Mouse (Mus musculus) heart, postnatal 0 days (tissue): Measurements from ENCODE around the gene Fstl4. TPM values are rescaled to one million over a fixed set of nuclear protein-coding genes. Genes with fewer than 3 reads are reported as not detected.

ENCODE experiments used
- ATAC-seq: fragments of 200-750 bp; cut with Nextera tagmentation; 2 replicates; pipeline ENCODE4 v1.8.0; 2017; ENCODE audit warnings: low read depth, moderate number of reproducible peaks, moderate library complexity; ENCODE audit not compliant: insufficient read depth
- DNase-seq: peaks from one replicate; pipeline ENCODE4 v3.0.0-alpha.2; 2016; ENCODE audit warnings: low spot score
- H3K27ac ChIP-seq: fragments of 300-500 bp; sonication (generic); 2 replicates; pipeline ENCODE4 v1.5.1; 2014; ENCODE audit warnings: low read depth, mild to moderate bottlenecking
- H3K27me3 ChIP-seq: fragments of 300-500 bp; sonication (generic); 2 replicates; pipeline ENCODE4 v1.6.1; 2014; ENCODE audit warnings: low read length, mixed read lengths; ENCODE audit not compliant: control insufficient read depth, insufficient read depth
- H3K36me3 ChIP-seq: fragments of 300-500 bp; sonication (generic); replicated peaks from 2 replicates; pipeline ENCODE4 v1.6.1; 2014; ENCODE audit warnings: low read length, mixed read lengths; ENCODE audit not compliant: control insufficient read depth, insufficient read depth
- H3K4me1 ChIP-seq: fragments of 300-500 bp; sonication (generic); 2 replicates; pipeline ENCODE4 v1.6.1; 2014; ENCODE audit warnings: antibody characterized with exemption; ENCODE audit not compliant: control insufficient read depth, insufficient read depth
- H3K4me2 ChIP-seq: fragments of 300-500 bp; sonication (generic); 2 replicates; pipeline ENCODE4 v1.6.1; 2014; ENCODE audit warnings: low read depth, mild to moderate bottlenecking, low read length, moderate library complexity
- H3K4me3 ChIP-seq: fragments of 300-500 bp; sonication (generic); 2 replicates; pipeline ENCODE4 v1.5.1; 2014; ENCODE audit warnings: low read depth, low read length
- H3K9ac ChIP-seq: fragments of 300-500 bp; sonication (generic); replicated peaks from 2 replicates; pipeline ENCODE4 v1.6.1; 2014; ENCODE audit warnings: low read depth, low read length, mixed read lengths
- H3K9me3 ChIP-seq: fragments of 300-500 bp; sonication (generic); replicated peaks from 2 replicates; pipeline ENCODE4 v1.6.1; 2016; ENCODE audit warnings: low read length; ENCODE audit not compliant: control insufficient read depth
- CTCF ChIP-seq: IDR thresholded peaks from 2 replicates; pipeline ENCODE4 v1.5.1; 2016; ENCODE audit warnings: antibody characterized with exemption, control low read depth, low read depth
- EP300 ChIP-seq: IDR thresholded peaks from 2 replicates; pipeline ENCODE4 v1.6.1; 2016; ENCODE audit warnings: antibody characterized with exemption, low read depth
- WGBS: fragments of 180-500 bp; shearing (Covaris S2); extraction: QIAGEN DNeasy Blood & Tissue Kit; methylation state at CpG from one replicate; pipeline ENCODE4 v1.1.7; 2014; 5-methylcytosine and 5-hydroxymethylcytosine counted together
- polyA plus RNA-seq: library from polyadenylated mRNA; unstranded; fragments of >200 nt; fragmentation: Nextera tagmentation; extraction: Ambion mirVana; gene quantifications from 2 replicates; pipeline ENCODE4 v1.2.1, GENCODE M21; 2015
- total RNA-seq: library from RNA; depleted of rRNA; stranded (reverse); fragments of >200 nt; gene quantifications from 2 replicates; pipeline ENCODE4 v1.2.3, GENCODE M21; 2014; ENCODE audit warnings: low replicate concordance

Gene Fstl4
- total and polyA plus RNA-seq, 2 experiments from 2014 or later: 6.3 to 9.4 TPM

- no peaks in the 10 kb centered on the region for H3K4me1 ChIP-seq
- H3K27ac ChIP-seq: no peak overlapping the region
- H3K27me3 ChIP-seq: no peaks in the 10 kb centered on the region
- H3K4me2 ChIP-seq: no peak overlapping the region
- TF ChIP-seq CTCF: no peak
- TF ChIP-seq EP300: no peak
- no peak for ATAC-seq
- no peaks in the 10 kb centered on the region for H3K9me3 ChIP-seq
- DNase-seq: no peak
- 79% methylated on average over 5 of the region's 5 CpGs for WGBS
- no peak overlapping the region for H3K4me3 ChIP-seq
- no peaks in the 10 kb centered on the region for H3K36me3 ChIP-seq
- H3K9ac ChIP-seq: no peak overlapping the region
These were observed 34.5 kb upstream of the Fstl4 start for GRCm38 (mm10) chr11:52729890-52730289.

GRCm38 (mm10) chr11:52731979-52732378 is 32.5 kb upstream of the Fstl4 start:
- Histone ChIP-seq H3K4me2 (no peak overlapping the region), H3K9me3 (no peaks in the 10 kb centered on the region), H3K27me3 (no peaks in the 10 kb centered on the region), H3K9ac (no peak overlapping the region), H3K4me3 (no peak overlapping the region), H3K4me1 (no peaks in the 10 kb centered on the region), H3K36me3 (no peaks in the 10 kb centered on the region), H3K27ac (no peak overlapping the region)
- WGBS: 43% methylated on average over 8 of the region's 8 CpGs
- DNase-seq (no peak), ATAC-seq (no peak)
- 0 out of 2 replicates have a peak, but pooled peaks have one; percentile 1 for TF ChIP-seq CTCF
- no peak for TF ChIP-seq EP300

- no peak overlapping the region for H3K27ac ChIP-seq
- H3K4me1 ChIP-seq: 0 out of 2 replicates have a peak, but pooled peaks cover 2% of the 10 kb centered on the region
- no peak overlapping the region for H3K4me2 ChIP-seq
- H3K27me3 ChIP-seq: no peaks in the 10 kb centered on the region
- TF ChIP-seq CTCF (no peak), EP300 (no peak)
- no peak for ATAC-seq
- H3K4me3 ChIP-seq: no peak overlapping the region
- DNase-seq: no peak
- no peaks in the 10 kb centered on the region for H3K9me3 ChIP-seq
- no peaks in the 10 kb centered on the region for H3K36me3 ChIP-seq
- no peak overlapping the region for H3K9ac ChIP-seq
- 63% methylated on average over 6 of the region's 6 CpGs for WGBS
These were observed 29.8 kb upstream of the Fstl4 start for GRCm38 (mm10) chr11:52734493-52735195.

- Histone ChIP-seq H3K4me1 (peaks cover 7% of the 10 kb centered on the region), H3K4me3 (no peak overlapping the region), H3K27me3 (no peaks in the 10 kb centered on the region), H3K9ac (no peak overlapping the region), H3K36me3 (no peaks in the 10 kb centered on the region), H3K27ac (no peak overlapping the region), H3K4me2 (no peak overlapping the region), H3K9me3 (no peaks in the 10 kb centered on the region)
- 30% methylated on average over 9 of the region's 9 CpGs for WGBS
- TF ChIP-seq EP300: no peak
- TF ChIP-seq CTCF: no peak
- ATAC-seq: no peak
- no peak for DNase-seq
These were observed 25.2 kb upstream of the Fstl4 start for GRCm38 (mm10) chr11:52739187-52739586.

- Histone ChIP-seq H3K9ac (no peak overlapping the region), H3K27me3 (no peaks in the 10 kb centered on the region), H3K4me2 (no peak overlapping the region), H3K36me3 (no peaks in the 10 kb centered on the region), H3K9me3 (no peaks in the 10 kb centered on the region), H3K4me3 (no peak overlapping the region), H3K27ac (no peak overlapping the region), H3K4me1 (peaks cover 13% of the 10 kb centered on the region)
- no peak for ATAC-seq
- peak; percentile 13 for DNase-seq
- TF ChIP-seq CTCF (no peak), EP300 (no peak)
These were observed 24.0 kb upstream of the Fstl4 start for GRCm38 (mm10) chr11:52740466-52740865.

- DNase-seq (no peak), ATAC-seq (no peak)
- Histone ChIP-seq H3K4me1 (peaks cover 18% of the 10 kb centered on the region), H3K9me3 (no peaks in the 10 kb centered on the region), H3K9ac (no peak overlapping the region), H3K27me3 (no peaks in the 10 kb centered on the region), H3K27ac (peak overlapping the region; percentile 93), H3K36me3 (no peaks in the 10 kb centered on the region), H3K4me2 (no peak overlapping the region), H3K4me3 (no peak overlapping the region)
- no peak for TF ChIP-seq EP300
These were observed 20.5 kb upstream of the Fstl4 start for GRCm38 (mm10) chr11:52743956-52744355.
